Mouse (Mus musculus) CH12.LX (cell line): ENCODE data around the gene Rnf213. TPM values are rescaled to one million over a fixed set of nuclear protein-coding genes. Genes with fewer than 3 reads are reported as not detected.

Experiments used
- DNase-seq: peaks from one replicate; pipeline ENCODE4 v3.0.0-alpha.2; 2013; ENCODE audit errors: extremely low read depth
- H3K27ac ChIP-seq: 2 replicates; pipeline ENCODE4 v1.5.1; 2012; ENCODE audit warnings: low read depth, mild to moderate bottlenecking, control low read depth, moderate library complexity; ENCODE audit not compliant: insufficient read depth
- H3K27me3 ChIP-seq: replicated peaks from 2 replicates; pipeline ENCODE3; 2012; ENCODE audit warnings: inconsistent platforms
- H3K36me3 ChIP-seq, 2 experiments: replicated peaks in 1 of 2; 2 replicates each; pipeline versions ENCODE3 to v1.6.1; 2012; ENCODE audit warnings: inconsistent platforms in 1 of 2, low read length in 1 of 2, mild to moderate bottlenecking in 1 of 2, mixed read lengths in 1 of 2, moderate library complexity in 1 of 2; ENCODE audit not compliant: control insufficient read depth in 1 of 2, insufficient read depth in 1 of 2
- H3K4me1 ChIP-seq, 2 experiments: 2 replicates each; pipeline ENCODE4 v1.6.1; 2012; ENCODE audit warnings: inconsistent platforms in 1 of 2, moderate library complexity in 1 of 2; ENCODE audit not compliant: insufficient read depth in 2 of 2, control insufficient read depth in 1 of 2
- H3K4me2 ChIP-seq: 2 replicates; pipeline ENCODE4 v1.6.1; 2012; ENCODE audit warnings: low read depth, mild to moderate bottlenecking, control low read depth; ENCODE audit not compliant: poor library complexity, insufficient read depth, severe bottlenecking
- H3K4me3 ChIP-seq, 3 experiments: fragments of 150-350 bp in 1 of 3; sonication (generic) in 1 of 3; replicated peaks in 1 of 3; 2 replicates each; pipeline versions ENCODE3 to v1.5.1; 2011 to 2012; ENCODE audit warnings: low read depth in 2 of 3, low read length in 2 of 3, mild to moderate bottlenecking in 2 of 3, moderate library complexity in 2 of 3, control low read depth in 1 of 3, improper control_type of control experiment in 1 of 3, inconsistent platforms in 1 of 3, mixed read lengths in 1 of 3; ENCODE audit not compliant: poor library complexity in 1 of 3
- H3K79me2 ChIP-seq: replicated peaks from 2 replicates; pipeline ENCODE4 v1.6.1; 2012; ENCODE audit warnings: mild to moderate bottlenecking, moderate library complexity; ENCODE audit not compliant: control insufficient read depth, poor library complexity, insufficient read depth, severe bottlenecking; ENCODE audit errors: extremely low read depth
- H3K9ac ChIP-seq: 2 replicates; pipeline ENCODE4 v1.6.1; 2012; ENCODE audit warnings: low read depth, mild to moderate bottlenecking, control low read depth, moderate library complexity; ENCODE audit not compliant: insufficient read depth
- H3K9me3 ChIP-seq: replicated peaks from 2 replicates; pipeline ENCODE3; 2012; ENCODE audit warnings: low read length, inconsistent platforms, mixed read lengths
- CHD1 ChIP-seq: IDR thresholded peaks from 2 replicates; pipeline ENCODE4 v1.6.1; 2012; ENCODE audit warnings: low read depth, low read length, improper control_type of control experiment, inconsistent platforms
- CHD2 ChIP-seq: IDR thresholded peaks from 2 replicates; pipeline ENCODE4 v1.6.1; 2011; ENCODE audit warnings: low read length, improper control_type of control experiment
- E2F4 ChIP-seq: IDR thresholded peaks from 2 replicates; pipeline ENCODE4 v1.6.1; 2011; ENCODE audit warnings: low read depth, low read length, improper control_type of control experiment; ENCODE audit not compliant: insufficient replicate concordance
- ELF1 ChIP-seq: IDR thresholded peaks from 2 replicates; pipeline ENCODE4 v1.6.1; 2014; ENCODE audit warnings: low read depth, mild to moderate bottlenecking, inconsistent platforms, low read length, improper control_type of control experiment
- EP300 ChIP-seq: IDR thresholded peaks from 2 replicates; pipeline ENCODE4 v1.6.1; 2011; ENCODE audit warnings: low read length, improper control_type of control experiment
- ETS1 ChIP-seq: conservative IDR thresholded peaks from 2 replicates; pipeline ENCODE4 v1.6.1; 2012; ENCODE audit warnings: low read depth, mild to moderate bottlenecking, inconsistent platforms, low read length, improper control_type of control experiment, moderate library complexity
- HCFC1 ChIP-seq: IDR thresholded peaks from 2 replicates; pipeline ENCODE4 v1.6.1; 2012; ENCODE audit warnings: low read depth, mild to moderate bottlenecking, inconsistent platforms, low read length, improper control_type of control experiment
- IRF4 ChIP-seq: IDR thresholded peaks from 2 replicates; pipeline ENCODE4 v1.6.1; 2014; ENCODE audit warnings: low read depth, mild to moderate bottlenecking, inconsistent platforms, low read length, improper control_type of control experiment
- JUN ChIP-seq: IDR thresholded peaks from 2 replicates; pipeline ENCODE4 v1.6.1; 2011; ENCODE audit warnings: low read depth, mild to moderate bottlenecking, low read length, improper control_type of control experiment, moderate library complexity; ENCODE audit not compliant: insufficient read depth
- KAT2A ChIP-seq: IDR thresholded peaks from 2 replicates; pipeline ENCODE4 v1.6.1; 2012; ENCODE audit warnings: low read length, improper control_type of control experiment, inconsistent platforms; ENCODE audit not compliant: insufficient replicate concordance
- MAFK ChIP-seq: IDR thresholded peaks from 2 replicates; pipeline ENCODE4 v1.6.1; 2011; ENCODE audit warnings: low read length, improper control_type of control experiment; ENCODE audit not compliant: insufficient replicate concordance
- MAX ChIP-seq: IDR thresholded peaks from 2 replicates; pipeline ENCODE4 v1.6.1; 2011; ENCODE audit warnings: low read length, improper control_type of control experiment
- MEF2A ChIP-seq: IDR thresholded peaks from 2 replicates; pipeline ENCODE4 v1.6.1; 2014; ENCODE audit warnings: low read depth, mild to moderate bottlenecking, inconsistent platforms, low read length, improper control_type of control experiment, borderline replicate concordance
- MXI1 ChIP-seq: IDR thresholded peaks from 2 replicates; pipeline ENCODE4 v1.6.1; 2011; ENCODE audit warnings: mild to moderate bottlenecking, low read depth, low read length, improper control_type of control experiment
- MYC ChIP-seq: IDR thresholded peaks from 2 replicates; pipeline ENCODE4 v1.6.1; 2011; ENCODE audit warnings: low read depth, mild to moderate bottlenecking, improper control_type of control experiment, low read length
- NRF1 ChIP-seq: IDR thresholded peaks from 2 replicates; pipeline ENCODE4 v1.6.1; 2014; ENCODE audit warnings: low read depth, mild to moderate bottlenecking, inconsistent platforms, low read length, improper control_type of control experiment, moderate library complexity
- PAX5 ChIP-seq: IDR thresholded peaks from 2 replicates; pipeline ENCODE4 v1.6.1; 2012; ENCODE audit warnings: low read length, inconsistent platforms, mixed read lengths
- POLR2AphosphoS2 ChIP-seq: IDR thresholded peaks from 2 replicates; pipeline ENCODE4 v1.6.1; 2011; ENCODE audit warnings: low read depth, low read length, improper control_type of control experiment
- RAD21 ChIP-seq: IDR thresholded peaks from 2 replicates; pipeline ENCODE4 v1.6.1; 2011; ENCODE audit warnings: low read depth, mild to moderate bottlenecking, low read length, improper control_type of control experiment, moderate library complexity
- RCOR1 ChIP-seq: conservative IDR thresholded peaks from 2 replicates; pipeline ENCODE4 v1.6.1; 2012; ENCODE audit warnings: low read depth, mild to moderate bottlenecking, inconsistent platforms, low read length, improper control_type of control experiment
- SIN3A ChIP-seq: IDR thresholded peaks from 2 replicates; pipeline ENCODE4 v1.6.1; 2012; ENCODE audit warnings: low read length, improper control_type of control experiment, inconsistent platforms
- SMC3 ChIP-seq: IDR thresholded peaks from 2 replicates; pipeline ENCODE4 v1.6.1; 2011; ENCODE audit warnings: low read depth, low read length, improper control_type of control experiment
- TBP ChIP-seq: conservative IDR thresholded peaks from 2 replicates; pipeline ENCODE4 v1.6.1; 2011; ENCODE audit warnings: low read depth, low read length, improper control_type of control experiment
- TCF12 ChIP-seq: IDR thresholded peaks from 2 replicates; pipeline ENCODE4 v1.6.1; 2014; ENCODE audit warnings: low read depth, mild to moderate bottlenecking, inconsistent platforms, low read length, improper control_type of control experiment
- UBTF ChIP-seq: IDR thresholded peaks from 2 replicates; pipeline ENCODE4 v1.6.1; 2012; ENCODE audit warnings: low read depth, mild to moderate bottlenecking, inconsistent platforms, low read length, improper control_type of control experiment, moderate library complexity
- USF1 ChIP-seq: IDR thresholded peaks from 2 replicates; pipeline ENCODE4 v1.6.1; 2014; ENCODE audit warnings: low read depth, mild to moderate bottlenecking, inconsistent platforms, low read length, improper control_type of control experiment
- USF2 ChIP-seq: conservative IDR thresholded peaks from 2 replicates; pipeline ENCODE4 v1.6.1; 2011; ENCODE audit warnings: low read depth, low read length, improper control_type of control experiment
- ZC3H11A ChIP-seq: IDR thresholded peaks from 2 replicates; pipeline ENCODE4 v1.6.1; 2012; ENCODE audit warnings: low read depth, mild to moderate bottlenecking, inconsistent platforms, low read length, improper control_type of control experiment
- ZKSCAN1 ChIP-seq: IDR thresholded peaks from 2 replicates; pipeline ENCODE4 v1.6.1; 2012; ENCODE audit warnings: low read depth, inconsistent platforms, low read length, improper control_type of control experiment, borderline replicate concordance
- ZMIZ1 ChIP-seq: IDR thresholded peaks from 2 replicates; pipeline ENCODE4 v1.6.1; 2012; ENCODE audit warnings: low read depth, mild to moderate bottlenecking, inconsistent platforms, low read length, improper control_type of control experiment
- dilution Hi-C: fragments of 300-500 bp; cut with MboI; formaldehyde crosslinking; loops from 2 replicates; pipeline ENCODE4 v1.14.3; 2020; ENCODE audit warnings: low sequenced_read_pairs; ENCODE audit not compliant: extremely low pct_unique_long_range_greater_than_20kb, extremely low pct_ligation_motif_present
- in situ Hi-C: fragments of 300-500 bp; cut with MboI; formaldehyde crosslinking; loops from 3 replicates; pipeline ENCODE4 v1.14.3; 2019; ENCODE audit warnings: low sequenced_read_pairs, low pct_ligation_motif_present, low pct_unique_long_range_greater_than_20kb, mixed read lengths
- polyA plus RNA-seq: library from polyadenylated mRNA; unstranded; fragments of >175 nt; gene quantifications from 2 replicates; pipeline ENCODE4 v1.2.1, GENCODE M21; 2012; ENCODE audit warnings: low read depth; ENCODE audit not compliant: insufficient read length
- total RNA-seq, 2 experiments: library from RNA; depleted of rRNA; stranded (reverse); fragments of 300-350 nt in 1 of 2; fragments of >200 nt in 1 of 2; gene quantifications; 2 replicates each; pipeline ENCODE4 v1.2.3; 2012 to 2014

Rnf213 gene
- total and polyA plus RNA-seq, 3 experiments = 4.2 to 23.2 (median 11.2) TPM

GRCm38 (mm10) chr11:119500011-119500410 lies 107.1 kb downstream of the Rnf213 start:
- TF ChIP-seq IRF4 (no peak), POLR2AphosphoS2 (no peak), ETS1 (no peak), SIN3A (no peak), E2F4 (no peak), MAX (no peak), CHD2 (no peak), HCFC1 (no peak), RCOR1 (no peak), UBTF (no peak), JUN (no peak), USF2 (no peak), RAD21 (no peak), CHD1 (no peak), MXI1 (no peak), TCF12 (no peak), TBP (no peak), ZC3H11A (no peak), SMC3 (no peak)
- no peak for DNase-seq
- H3K27me3 ChIP-seq = no peaks in the 10 kb centered on the region
- no peaks in the 10 kb centered on the region for H3K9me3 ChIP-seq
- dilution Hi-C loops (no loop called here), in situ Hi-C loops (loop anchor here (5.0 kb wide), 1 partner anchor 402 kb away; no protein-coding TSS in a partner anchor)
- H3K79me2 ChIP-seq = no peaks in the 10 kb centered on the region
- H3K27ac ChIP-seq = no peak overlapping the region
- no peak overlapping the region for H3K4me3 ChIP-seq
- H3K9ac ChIP-seq = no peak overlapping the region
- H3K4me1 ChIP-seq = no peaks in the 10 kb centered on the region
- peaks cover 55 to 100% of the 10 kb centered on the region in 2 experiments for H3K36me3 ChIP-seq
- H3K4me2 ChIP-seq = no peak overlapping the region

GRCm38 (mm10) chr11:119503675-119504074 lies 110.8 kb downstream of the Rnf213 start:
- no peaks in the 10 kb centered on the region for H3K27me3 ChIP-seq
- no peaks in the 10 kb centered on the region for H3K79me2 ChIP-seq
- dilution Hi-C loops (no loop called here), in situ Hi-C loops (loop anchor here (5.0 kb wide), 1 partner anchor 399 kb away; no protein-coding TSS in a partner anchor)
- no peak overlapping the region for H3K9ac ChIP-seq
- peak; percentile 66 for DNase-seq
- H3K4me2 ChIP-seq = no peak overlapping the region
- no peak overlapping the region for H3K4me3 ChIP-seq
- no peaks in the 10 kb centered on the region for H3K4me1 ChIP-seq
- no peak overlapping the region for H3K27ac ChIP-seq
- no peaks in the 10 kb centered on the region for H3K9me3 ChIP-seq
- peaks cover 82 to 96% of the 10 kb centered on the region in 2 experiments for H3K36me3 ChIP-seq
- TF ChIP-seq ZC3H11A (peak; percentile 87), SIN3A (no peak), RCOR1 (no peak), ZMIZ1 (0 out of 2 replicates have a peak, but pooled peaks have one; percentile 33), MAFK (no peak), E2F4 (no peak), ZKSCAN1 (no peak), JUN (no peak), ELF1 (no peak), EP300 (no peak), SMC3 (peak; percentile 97), KAT2A (no peak), TCF12 (0 out of 2 replicates have a peak, but pooled peaks have one; percentile 7), ETS1 (no peak), IRF4 (no peak), MYC (no peak), MXI1 (no peak), RAD21 (peak; percentile 96), PAX5 (no peak), TBP (no peak), USF2 (no peak), NRF1 (no peak), USF1 (no peak), CHD1 (no peak), MEF2A (0 out of 2 replicates have a peak, but pooled peaks have one; percentile 23), HCFC1 (no peak)
